Mouse (Mus musculus) forelimb bud, embryonic 11.5 days (tissue): ENCODE measurements at regions not wholly inside any gene's neighbourhood (a gene's known extent, or its start where the extent isn't known, plus 50 kb on each side); places are given as distances from the start of the nearest gene placed in this dataset.
"Not testable (repeated sequence)": the region's sequence is repeated elsewhere in the genome, so short reads cannot be mapped to it uniquely, and the experiment has no call there.

ENCODE experiments used
- DNase-seq: peaks from one replicate; pipeline ENCODE4 v3.0.0-alpha.2; 2012; ENCODE audit warnings: low read depth, low spot score

- no peak for DNase-seq
Observed at GRCm38 (mm10) chr4:31225741-31226140, 738.2 kb upstream of the Map3k7 start.

- no peak for DNase-seq
Observed at GRCm38 (mm10) chr4:31268825-31269495, 694.9 kb upstream of the Map3k7 start.

GRCm38 (mm10) chr4:31274131-31274530 lies 689.8 kb upstream of the Map3k7 start:
- DNase-seq = no peak

GRCm38 (mm10) chr4:31290301-31290975 lies 673.5 kb upstream of the Map3k7 start:
- DNase-seq = peak; percentile 5

- DNase-seq = no peak
Observed at GRCm38 (mm10) chr4:31293752-31294151, 670.1 kb upstream of the Map3k7 start.

- DNase-seq = no peak
Observed at GRCm38 (mm10) chr4:31297848-31298247, 666.0 kb upstream of the Map3k7 start.

GRCm38 (mm10) chr4:31319269-31319668 lies 644.6 kb upstream of the Map3k7 start:
- DNase-seq = no peak

- no peak for DNase-seq
Observed at GRCm38 (mm10) chr4:31320734-31321507, 643.0 kb upstream of the Map3k7 start.

- DNase-seq = no peak
Observed at GRCm38 (mm10) chr4:31323816-31324215, 640.1 kb upstream of the Map3k7 start.

GRCm38 (mm10) chr4:31328798-31329197 lies 635.1 kb upstream of the Map3k7 start:
- no peak for DNase-seq

- DNase-seq = no peak
Observed at GRCm38 (mm10) chr4:31331053-31331452, 632.8 kb upstream of the Map3k7 start.

- no peak for DNase-seq
Observed at GRCm38 (mm10) chr4:31335686-31336085, 628.2 kb upstream of the Map3k7 start.

- DNase-seq = no peak
Observed at GRCm38 (mm10) chr4:31337980-31338379, 625.9 kb upstream of the Map3k7 start.

- DNase-seq = peak; percentile 58
Observed at GRCm38 (mm10) chr4:31343312-31344248, 620.3 kb upstream of the Map3k7 start.

- DNase-seq = not testable (repeated sequence)
Observed at GRCm38 (mm10) chr4:31354046-31354445, 609.9 kb upstream of the Map3k7 start.

- no peak for DNase-seq
Observed at GRCm38 (mm10) chr4:31354953-31355352, 608.9 kb upstream of the Map3k7 start.

- DNase-seq = no peak
Observed at GRCm38 (mm10) chr4:31366172-31366571, 597.7 kb upstream of the Map3k7 start.

- no peak for DNase-seq
Observed at GRCm38 (mm10) chr4:31367031-31367430, 596.9 kb upstream of the Map3k7 start.

GRCm38 (mm10) chr4:31370062-31370461 lies 593.8 kb upstream of the Map3k7 start:
- no peak for DNase-seq

- no peak for DNase-seq
Observed at GRCm38 (mm10) chr4:31381069-31381969, 582.6 kb upstream of the Map3k7 start.
